ENCODE assay signal across 21 mouse cellular contexts in genomic region chr1:40841032-40841761, GRCm38 (mm10). TPM values are rescaled to one million over a fixed set of nuclear protein-coding genes. Genes with fewer than 3 reads are reported as not detected.
DNase-seq lines count a peak whose midpoint lies in the region; ATAC-seq lines count a peak whose summit lies in the region.
"Had no signal": no experiment of that assay in that cellular context is flagged by ENCODE, and none has a peak within 500 bp of the region (broad histone marks: within the 10 kb centered on the region; RNA-seq: fewer than 3 reads in every experiment).

No protein-coding gene starts in this region.

- H3K9ac ChIP-seq in heart, embryonic 11.5 days (ENCODE audit: low read depth, low read length) = no peak overlapping the region
- H3K9ac ChIP-seq: embryonic facial prominence, embryonic 15.5 days; forebrain, postnatal 0 days; hindbrain, embryonic 14.5 days; limb, embryonic 12.5 days; liver, embryonic 14.5 days had no signal

- H3K27me3 ChIP-seq in heart, embryonic 11.5 days (ENCODE audit: control insufficient read depth, insufficient read depth, low read length) = no peaks in the 10 kb centered on the region
- H3K27me3 ChIP-seq: embryonic facial prominence, embryonic 15.5 days; limb, embryonic 12.5 days had no signal

- peaks cover 6% of the 10 kb centered on the region; the same call in 1 of the 2 replicates for H3K4me1 ChIP-seq in heart, embryonic 11.5 days (ENCODE audit: control insufficient read depth, insufficient read depth, low read length)
- H3K4me1 ChIP-seq: embryonic facial prominence, embryonic 15.5 days had no signal

- ATAC-seq in heart, embryonic 11.5 days (replicated peaks; ENCODE audit: insufficient number of reproducible peaks, low FRiP score, low TSS enrichment) = no peak
- ATAC-seq in common myeloid progenitor, adult 5-6 weeks (replicated peaks; ENCODE audit: low read depth, poor library complexity, severe bottlenecking) = peak; percentile 73
- ATAC-seq: forebrain, postnatal 0 days had no signal

- H3K27ac ChIP-seq in heart, embryonic 11.5 days (ENCODE audit: low read depth, low read length) = peak overlapping the region; percentile 46; the same call in 1 of the 2 replicates
- H3K27ac ChIP-seq: embryonic facial prominence, embryonic 15.5 days; forebrain, embryonic 10.5 days; hindbrain, embryonic 14.5 days; limb, embryonic 12.5 days; liver, embryonic 14.5 days; midbrain, embryonic 10.5 days had no signal

- H3K4me2 ChIP-seq in heart, embryonic 11.5 days = no peak overlapping the region
- H3K4me2 ChIP-seq: embryonic facial prominence, embryonic 15.5 days; hindbrain, embryonic 14.5 days; limb, embryonic 12.5 days had no signal

- no peak overlapping the region for H3K4me3 ChIP-seq in heart, embryonic 11.5 days (ENCODE audit: low read depth, low read length)
- H3K4me3 ChIP-seq: embryonic facial prominence, embryonic 15.5 days; forebrain, embryonic 10.5 days; limb, embryonic 12.5 days; midbrain, embryonic 10.5 days had no signal

- no peak for DNase-seq in heart, adult 8-10 months (ENCODE audit: low spot score)
- DNase-seq in 416B (ENCODE audit: low read depth) = peak; percentile 50
- DNase-seq in heart, postnatal 4 days = peak; percentile 15
- no peak for DNase-seq in thymus, postnatal 10 days (ENCODE audit: low spot score in 2 of 2)
- DNase-seq in spleen, postnatal 36 days (ENCODE audit: low spot score in 2 of 2) = no peak
- DNase-seq: adrenal gland, postnatal 25 days; cerebellum, adult 11-12 months; cerebellum, postnatal 14 days; forebrain, postnatal 0 days; kidney, adult 11 months; thymus, postnatal 36 days had no signal

- no peaks in the 10 kb centered on the region for H3K36me3 ChIP-seq in heart, embryonic 11.5 days (ENCODE audit: control insufficient read depth, insufficient read depth, low read length)
- H3K36me3 ChIP-seq: embryonic facial prominence, embryonic 15.5 days; forebrain, embryonic 10.5 days; limb, embryonic 12.5 days; midbrain, embryonic 10.5 days had no signal

- no peaks in the 10 kb centered on the region for H3K9me3 ChIP-seq in heart, embryonic 11.5 days (replicated peaks; ENCODE audit: control insufficient read depth, low read length)
- H3K9me3 ChIP-seq: embryonic facial prominence, embryonic 15.5 days; forebrain, embryonic 10.5 days; limb, embryonic 12.5 days; midbrain, embryonic 10.5 days had no signal

- 63% methylated on average over 5 of the region's 5 CpGs for WGBS in heart, embryonic 11.5 days (ENCODE audit: insufficient replicate concordance)

RNA-seq across cellular contexts. Expression of gene Tmem182, which starts 35.8 kb away (rescaled TPM):
- 17.7 and 18.9 TPM in 2 replicates for polyA plus RNA-seq in heart, embryonic 11.5 days (2014; fragmentation: Nextera tagmentation; extraction: Ambion mirVana)
- 100 to 1,000 TPM; 171 to 176 (median 173) TPM for total RNA-seq in heart, adult 8-10 months (2022)
- not detected in 2 replicates for total RNA-seq in common myeloid progenitor, adult 5-6 weeks (2017)
- total RNA-seq in heart, postnatal 4 days (2021) = 100 to 1,000 TPM in 1 of 2 experiments, 10 to 100 TPM in 1; 99.0 to 101 TPM
- total RNA-seq: ES-E14 had no signal
- polyA plus RNA-seq: forebrain, embryonic 10.5 days; hindbrain, embryonic 14.5 days; liver, embryonic 14.5 days; midbrain, embryonic 10.5 days; small intestine, adult 2 months had no signal

RNA-seq across cellular contexts. Expression of gene Mfsd9, which starts 50.7 kb away (rescaled TPM):
- polyA plus RNA-seq in heart, embryonic 11.5 days (2014; fragmentation: Nextera tagmentation; extraction: Ambion mirVana) = 1.9 and 2.0 TPM in 2 replicates
- 1 to 10 TPM in 1 of 4 experiments, under 1 TPM in 3; 0.49 to 1.3 (median 0.64) TPM for total RNA-seq in heart, adult 8-10 months (2022)
- 1.6 and 2.0 TPM in 2 replicates for total RNA-seq in common myeloid progenitor, adult 5-6 weeks (2017)
- total RNA-seq in heart, postnatal 4 days (2021) = 1 to 10 TPM; 1.4 TPM

Comparison
In these comparisons a context has a peak if more than half of its experiments do, and no peak if none do; other contexts are left out.
1. DNase-seq: peak in 416B (single experiment) and heart, postnatal 4 days (single experiment); none in heart, adult 8-10 months (single experiment), thymus, postnatal 10 days (0 of 2) and spleen, postnatal 36 days (0 of 2).
2. RNA of gene Tmem182, which starts 35.8 kb away (total RNA-seq): 171 to 176 TPM in heart, adult 8-10 months and 99.0 to 101 TPM in heart, postnatal 4 days; not detected in common myeloid progenitor, adult 5-6 weeks; every median in the first group is over 10 times any median in the second.